Mouse (Mus musculus) midbrain, embryonic 12.5 days (tissue): Measurements from ENCODE around the gene Tmprss9. TPM values are rescaled to one million over a fixed set of nuclear protein-coding genes. Genes with fewer than 3 reads are reported as not detected.

Source experiments
- ATAC-seq: fragments of 200-750 bp; cut with Nextera tagmentation; 2 replicates; pipeline ENCODE4 v1.8.0; 2017; ENCODE audit warnings: low read depth, moderate TSS enrichment, moderate library complexity; ENCODE audit not compliant: low FRiP score
- H3K27ac ChIP-seq: fragments of 300-500 bp; sonication (generic); replicated peaks from 2 replicates; pipeline ENCODE4 v1.5.1; 2016; ENCODE audit warnings: mild to moderate bottlenecking
- H3K27me3 ChIP-seq: fragments of 300-500 bp; sonication (generic); 2 replicates; pipeline ENCODE4 v1.6.1; 2016; ENCODE audit warnings: mild to moderate bottlenecking
- H3K36me3 ChIP-seq: fragments of 300-500 bp; sonication (generic); 2 replicates; pipeline ENCODE4 v1.6.1; 2016
- H3K4me1 ChIP-seq: fragments of 300-500 bp; sonication (generic); 2 replicates; pipeline ENCODE4 v1.6.1; 2016
- H3K4me2 ChIP-seq: fragments of 300-500 bp; sonication (generic); replicated peaks from 2 replicates; pipeline ENCODE4 v1.6.1; 2016; ENCODE audit warnings: mild to moderate bottlenecking, moderate library complexity
- H3K4me3 ChIP-seq: fragments of 300-500 bp; sonication (generic); 2 replicates; pipeline ENCODE4 v1.5.1; 2016; ENCODE audit warnings: mild to moderate bottlenecking
- H3K9ac ChIP-seq: fragments of 300-500 bp; sonication (generic); replicated peaks from 2 replicates; pipeline ENCODE4 v1.6.1; 2016; ENCODE audit warnings: mild to moderate bottlenecking, moderate library complexity
- H3K9me3 ChIP-seq: fragments of 300-500 bp; sonication (generic); 2 replicates; pipeline ENCODE4 v1.6.1; 2016; ENCODE audit warnings: mild to moderate bottlenecking
- WGBS: fragments of 180-500 bp; shearing (Covaris S2); methylation state at CpG from one replicate; pipeline ENCODE4 v1.1.7; 2016; 5-methylcytosine and 5-hydroxymethylcytosine counted together
- polyA plus RNA-seq: library from polyadenylated mRNA; unstranded; fragments of >200 nt; fragmentation: Nextera tagmentation; extraction: Ambion mirVana; gene quantifications from 2 replicates; pipeline ENCODE4 v1.2.1, GENCODE M21; 2016

The Tmprss9 gene
- polyA plus RNA-seq, 1 experiment from 2014 or later = 0.08 TPM

- ATAC-seq = no peak
These were observed 25.2 kb downstream of the Tmprss9 start for GRCm38 (mm10) chr10:80896581-80897485.

DNA sequence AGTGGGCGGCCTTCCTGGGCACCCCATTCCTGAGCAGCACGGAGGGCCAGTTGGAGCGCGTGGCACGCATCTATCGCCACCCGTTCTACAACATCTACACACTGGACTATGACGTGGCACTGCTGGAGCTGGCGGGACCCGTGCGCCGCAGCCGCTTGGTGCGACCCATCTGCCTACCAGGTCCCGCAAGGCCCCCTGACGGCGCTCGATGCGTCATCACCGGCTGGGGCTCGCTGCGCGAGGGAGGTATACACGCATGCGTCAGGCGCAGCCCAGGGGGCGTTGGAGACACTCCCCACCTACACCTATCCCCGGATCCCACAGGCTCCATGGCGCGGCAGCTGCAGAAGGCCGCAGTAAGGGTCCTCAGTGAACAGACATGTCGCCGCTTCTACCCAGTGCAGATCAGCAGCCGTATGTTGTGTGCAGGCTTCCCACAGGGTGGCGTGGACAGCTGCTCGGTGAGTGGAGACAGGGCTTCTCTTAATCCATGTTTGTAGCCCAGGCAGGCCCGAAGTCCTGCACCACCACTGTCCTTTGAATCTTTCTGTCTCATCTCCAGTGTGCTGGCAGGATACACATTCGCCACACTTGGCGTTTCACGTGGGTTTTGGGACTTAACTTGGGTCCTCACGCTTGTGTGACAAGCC, 26.3 kb downstream of the Tmprss9 start:
- Histone ChIP-seq H3K9ac (no peak overlapping the region), H3K4me2 (peak overlapping the region; percentile 17), H3K9me3 (no peaks in the 10 kb centered on the region), H3K4me1 (peaks cover 24% of the 10 kb centered on the region), H3K27ac (no peak overlapping the region), H3K36me3 (peaks cover 19% of the 10 kb centered on the region), H3K4me3 (no peak overlapping the region), H3K27me3 (peaks cover 10% of the 10 kb centered on the region)
- ATAC-seq = no peak
- WGBS = 28% methylated on average over 41 of the region's 41 CpGs

More at GRCm38 (mm10) chr10:80896581-80897485, 25.2 kb downstream of the Tmprss9 start:
- H3K36me3 ChIP-seq = peaks cover 10% of the 10 kb centered on the region; the same call in 1 of the 2 replicates
- H3K27ac ChIP-seq = no peak overlapping the region
- H3K9ac ChIP-seq = no peak overlapping the region
- peaks cover 24% of the 10 kb centered on the region for H3K4me1 ChIP-seq
- no peak overlapping the region for H3K4me3 ChIP-seq
- peaks cover 10% of the 10 kb centered on the region for H3K27me3 ChIP-seq
- 73% methylated on average over 24 of the region's 24 CpGs for WGBS
- no peaks in the 10 kb centered on the region for H3K9me3 ChIP-seq
- no peak overlapping the region for H3K4me2 ChIP-seq

GRCm38 (mm10) chr10:80899074-80899473, 27.4 kb downstream of the Tmprss9 start:
- peaks cover 24% of the 10 kb centered on the region for H3K4me1 ChIP-seq
- peaks cover 10% of the 10 kb centered on the region for H3K27me3 ChIP-seq
- peaks cover 30% of the 10 kb centered on the region for H3K36me3 ChIP-seq
- H3K4me3 ChIP-seq = peak overlapping the region; percentile 92; the same call in 1 of the 2 replicates
- WGBS = 90% methylated on average over 8 of the region's 8 CpGs
- H3K9me3 ChIP-seq = no peaks in the 10 kb centered on the region
- no peak for ATAC-seq
- H3K27ac ChIP-seq = no peak overlapping the region
- no peak overlapping the region; the same call in 1 of the 2 replicates for H3K9ac ChIP-seq
- peak overlapping the region; percentile 97; the same call in 1 of the 2 replicates for H3K4me2 ChIP-seq

DNA sequence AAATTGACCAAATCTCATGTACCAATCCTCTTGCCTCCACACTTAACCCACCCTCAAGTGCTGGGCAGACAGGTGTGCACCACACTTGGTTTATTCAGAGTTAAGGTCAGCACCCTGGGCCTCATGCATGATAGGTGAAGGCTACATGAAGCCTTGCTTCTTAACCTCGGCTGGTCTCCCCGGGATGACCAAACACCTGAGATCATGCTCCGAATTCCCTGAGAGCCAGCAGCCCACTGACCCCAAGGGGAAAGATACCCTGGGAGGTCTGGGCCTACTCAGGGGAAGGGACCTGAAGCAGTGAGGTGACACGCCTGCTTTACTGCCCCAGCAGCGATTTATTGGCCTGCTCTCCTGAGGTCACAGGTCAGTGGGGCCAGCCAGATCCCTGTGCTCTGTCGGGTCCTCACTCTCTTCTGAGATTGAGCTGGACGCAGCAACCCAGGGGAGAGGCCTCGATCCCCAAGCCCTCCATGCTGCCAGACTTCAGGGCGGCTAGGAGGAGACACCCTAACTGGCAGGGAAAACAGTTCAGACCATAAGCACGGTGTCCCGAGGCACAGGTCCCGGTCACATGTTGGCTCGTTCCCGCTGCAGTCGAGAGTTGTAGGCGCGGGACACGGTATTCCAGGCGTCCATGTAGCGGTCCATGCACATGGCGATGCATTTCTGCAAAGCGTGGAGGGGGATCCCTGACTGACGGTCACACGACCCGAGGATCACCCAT, 28.1 kb downstream of the Tmprss9 start:
- Histone ChIP-seq H3K27me3 (peaks cover 10% of the 10 kb centered on the region), H3K4me1 (peaks cover 24% of the 10 kb centered on the region), H3K4me2 (peak overlapping the region; percentile 97), H3K36me3 (peaks cover 37% of the 10 kb centered on the region), H3K4me3 (peak overlapping the region; percentile 92), H3K9ac (peak overlapping the region; percentile 83), H3K27ac (peak overlapping the region; percentile 84; the same call in 1 of the 2 replicates), H3K9me3 (no peaks in the 10 kb centered on the region)
- 17% methylated on average over 25 of the region's 25 CpGs for WGBS
- 0 out of 2 replicates have a peak, but pooled peaks have one; percentile 0 for ATAC-seq

DNA sequence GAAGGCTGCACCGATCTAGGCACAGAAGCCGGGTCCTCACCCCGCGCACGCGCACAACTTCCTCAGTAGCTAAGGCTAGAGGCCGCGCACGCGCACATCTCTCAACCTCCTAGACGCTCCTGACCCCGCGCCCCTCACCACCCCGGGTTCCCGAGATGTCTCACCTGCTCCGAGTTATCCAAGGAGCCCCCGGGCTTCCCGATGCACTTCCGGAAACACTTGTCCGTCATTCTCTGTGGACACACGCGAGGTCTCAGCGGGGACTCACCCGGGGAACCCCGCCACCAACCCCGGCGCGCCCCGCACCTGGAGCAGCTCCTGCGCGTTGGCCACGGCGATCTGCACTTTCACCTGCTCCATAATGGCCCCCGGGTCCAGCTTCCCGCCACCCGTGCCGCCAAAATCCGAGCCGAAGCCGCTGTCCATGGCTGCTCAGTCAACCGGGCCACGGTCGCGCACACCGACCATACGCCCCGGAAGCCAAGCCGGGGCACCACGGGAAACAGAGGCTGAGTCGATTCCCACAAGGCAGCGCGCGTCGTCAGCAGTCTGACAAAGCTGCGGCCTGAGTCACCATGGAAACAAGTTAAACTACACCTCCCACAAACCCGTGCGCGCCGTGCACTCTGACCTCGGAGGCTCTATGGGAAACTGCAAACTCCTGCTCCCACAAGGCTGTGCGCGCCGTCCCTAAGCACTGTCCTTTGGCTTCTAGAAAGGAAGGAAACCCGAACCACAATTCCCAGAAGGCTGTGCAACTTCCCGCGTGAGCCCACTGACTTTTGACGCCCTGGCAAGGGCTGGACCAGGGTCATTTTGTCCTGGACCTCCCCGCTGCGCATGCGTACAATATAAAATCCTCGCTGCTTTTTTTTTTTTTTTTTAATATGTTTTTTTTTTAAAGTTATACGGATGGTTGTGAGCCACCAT, 28.9 kb downstream of the Tmprss9 start, which contains the start of gene Timm13:
Gene Timm13, minus strand, starts transcription at position 652 of the 930 bp plus-strand sequence.
- under 1% methylated on average over 72 of the region's 72 CpGs for WGBS
- H3K36me3 ChIP-seq = peaks cover 45% of the 10 kb centered on the region
- H3K4me1 ChIP-seq = peaks cover 24% of the 10 kb centered on the region
- H3K4me3 ChIP-seq = peak within 1 kb of the TSS; percentile 92
- peaks cover 10% of the 10 kb centered on the region for H3K27me3 ChIP-seq
- peak within 1 kb of the TSS; percentile 97 for H3K4me2 ChIP-seq
- H3K9me3 ChIP-seq = no peaks in the 10 kb centered on the region
- ATAC-seq = peak; percentile 94
- peak within 1 kb of the TSS; percentile 83 for H3K9ac ChIP-seq
- peak within 1 kb of the TSS; percentile 84 for H3K27ac ChIP-seq

- Histone ChIP-seq H3K36me3 (peaks cover 55% of the 10 kb centered on the region), H3K27me3 (peaks cover 10% of the 10 kb centered on the region), H3K9me3 (no peaks in the 10 kb centered on the region), H3K9ac (no peak overlapping the region; the same call in 1 of the 2 replicates), H3K4me1 (peaks cover 24% of the 10 kb centered on the region), H3K27ac (peak overlapping the region; percentile 49), H3K4me2 (peak overlapping the region; percentile 97; the same call in 1 of the 2 replicates), H3K4me3 (no peak overlapping the region)
- no peak for ATAC-seq
- 89% methylated on average over 19 of the region's 19 CpGs for WGBS
These were observed 30.0 kb downstream of the Tmprss9 start for GRCm38 (mm10) chr10:80901409-80902272.

- Histone ChIP-seq H3K36me3 (peaks cover 61% of the 10 kb centered on the region), H3K9me3 (no peaks in the 10 kb centered on the region), H3K27ac (no peak overlapping the region), H3K9ac (no peak overlapping the region), H3K4me3 (no peak overlapping the region), H3K27me3 (peaks cover 9% of the 10 kb centered on the region), H3K4me2 (no peak overlapping the region), H3K4me1 (peaks cover 24% of the 10 kb centered on the region)
- 93% methylated on average over 9 of the region's 9 CpGs for WGBS
- no peak for ATAC-seq
These were observed 30.8 kb downstream of the Tmprss9 start for GRCm38 (mm10) chr10:80902273-80902940.

DNA sequence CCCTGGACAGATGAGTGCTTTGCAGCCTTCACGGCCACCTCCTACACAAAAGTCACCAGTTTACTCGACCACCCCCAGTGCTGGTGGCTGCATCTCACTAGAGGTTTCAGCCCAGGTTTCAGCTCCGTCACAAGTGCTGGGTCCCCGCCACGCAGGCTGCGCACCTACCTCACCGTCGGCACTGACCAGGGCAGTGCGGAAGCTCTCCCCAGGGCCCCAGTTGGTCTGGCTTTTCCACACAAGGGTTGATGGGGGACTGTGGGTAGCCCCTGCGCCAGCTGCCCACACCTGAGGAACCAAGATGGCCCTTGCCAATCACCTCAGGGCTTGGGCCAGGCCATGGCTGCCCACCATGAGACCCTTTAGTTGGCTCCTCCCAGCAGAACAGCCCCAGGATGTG, 31.6 kb downstream of the Tmprss9 start:
- H3K9me3 ChIP-seq = no peaks in the 10 kb centered on the region
- no peak overlapping the region for H3K4me3 ChIP-seq
- no peak for ATAC-seq
- no peak overlapping the region for H3K27ac ChIP-seq
- H3K4me1 ChIP-seq = peaks cover 18% of the 10 kb centered on the region
- peaks cover 69% of the 10 kb centered on the region for H3K36me3 ChIP-seq
- H3K4me2 ChIP-seq = no peak overlapping the region
- H3K9ac ChIP-seq = no peak overlapping the region
- 0 out of 2 replicates have a peak, but pooled peaks cover under 1% of the 10 kb centered on the region for H3K27me3 ChIP-seq
- WGBS = 94% methylated on average over 10 of the region's 10 CpGs

- Histone ChIP-seq H3K27me3 (no peaks in the 10 kb centered on the region), H3K4me3 (no peak overlapping the region), H3K36me3 (peaks cover 71% of the 10 kb centered on the region)
These were observed 32.5 kb downstream of the Tmprss9 start for GRCm38 (mm10) chr10:80904004-80904693.

More at GRCm38 (mm10) chr10:80904004-80904693, 32.5 kb downstream of the Tmprss9 start:
- 87% methylated on average over 28 of the region's 28 CpGs for WGBS
- Histone ChIP-seq H3K27ac (no peak overlapping the region), H3K9me3 (no peaks in the 10 kb centered on the region), H3K4me1 (peaks cover 9% of the 10 kb centered on the region), H3K4me2 (no peak overlapping the region), H3K9ac (no peak overlapping the region)
- ATAC-seq = no peak
